Mouse (Mus musculus): ENCODE data around the gene Nmnat3.

GRCm38 (mm10) chr9:98275080-98275479 lies 12.2 kb upstream of the Nmnat3 start:
- no peak for TF ChIP-seq POLR2A (IDR thresholded peaks at IDR 0.05; ENCODE audit: control insufficient read depth, low read depth, low read length)
- TF ChIP-seq CTCF (IDR thresholded peaks at IDR 0.05; ENCODE audit: control insufficient read depth, insufficient read depth, insufficient replicate concordance, low read depth, low read length) = no peak

Measured in testis, adult 2 months (tissue).